Mouse (Mus musculus) heart, embryonic 14.5 days (tissue): ENCODE data around the gene Cd200r2. TPM values are rescaled to one million over a fixed set of nuclear protein-coding genes. Genes with fewer than 3 reads are reported as not detected.

ENCODE experiments used
- ATAC-seq: fragments of 200-750 bp; cut with Nextera tagmentation; 2 replicates; pipeline ENCODE4 v1.8.0; 2017; ENCODE audit warnings: low read depth, moderate TSS enrichment; ENCODE audit not compliant: insufficient number of reproducible peaks, insufficient read depth, low FRiP score
- H3K27ac ChIP-seq, 2 experiments: fragments of 200-500 bp in 1 of 2; fragments of 300-500 bp in 1 of 2; sonication (generic) in 1 of 2; replicated peaks in 1 of 2; 2 replicates each; pipeline ENCODE4 v1.5.1; 2012 to 2014; ENCODE audit warnings: low read depth in 2 of 2, low read length in 2 of 2, control low read depth in 1 of 2, mild to moderate bottlenecking in 1 of 2, mixed read lengths in 1 of 2; ENCODE audit not compliant: control insufficient read depth in 1 of 2, insufficient read depth in 1 of 2
- H3K27me3 ChIP-seq: fragments of 300-500 bp; sonication (generic); 2 replicates; pipeline ENCODE4 v1.6.1; 2014; ENCODE audit warnings: mild to moderate bottlenecking, low read length, control low read depth; ENCODE audit not compliant: control insufficient read depth, insufficient read depth
- H3K36me3 ChIP-seq: fragments of 300-500 bp; sonication (generic); 2 replicates; pipeline ENCODE4 v1.6.1; 2014; ENCODE audit warnings: mild to moderate bottlenecking, control low read depth, low read length, mixed read lengths; ENCODE audit not compliant: control insufficient read depth, insufficient read depth
- H3K4me1 ChIP-seq, 2 experiments: fragments of 200-500 bp in 1 of 2; fragments of 300-500 bp in 1 of 2; sonication (generic) in 1 of 2; 2 replicates each; pipeline ENCODE4 v1.6.1; 2012 to 2014; ENCODE audit warnings: low read length in 2 of 2, control low read depth in 1 of 2, mixed read lengths in 1 of 2; ENCODE audit not compliant: control insufficient read depth in 2 of 2, insufficient read depth in 2 of 2
- H3K4me2 ChIP-seq: fragments of 300-500 bp; sonication (generic); 2 replicates; pipeline ENCODE4 v1.6.1; 2014; ENCODE audit warnings: mild to moderate bottlenecking, low read length
- H3K4me3 ChIP-seq, 2 experiments: fragments of 200-500 bp in 1 of 2; fragments of 300-500 bp in 1 of 2; sonication (generic) in 1 of 2; 2 replicates each; pipeline ENCODE4 v1.5.1; 2012 to 2014; ENCODE audit warnings: low read length in 2 of 2, mild to moderate bottlenecking in 2 of 2, control low read depth in 1 of 2, low read depth in 1 of 2, moderate library complexity in 1 of 2; ENCODE audit not compliant: control insufficient read depth in 1 of 2, insufficient read depth in 1 of 2
- H3K9ac ChIP-seq: fragments of 300-500 bp; sonication (generic); 2 replicates; pipeline ENCODE4 v1.6.1; 2014; ENCODE audit warnings: mild to moderate bottlenecking, low read length
- H3K9me3 ChIP-seq: fragments of 300-500 bp; sonication (generic); 2 replicates; pipeline ENCODE4 v1.6.1; 2016; ENCODE audit warnings: low read length, control low read depth; ENCODE audit not compliant: control insufficient read depth
- WGBS: fragments of 180-500 bp; shearing (Covaris S2); extraction: QIAGEN DNeasy Blood & Tissue Kit; methylation state at CpG from one replicate; pipeline ENCODE4 v1.1.7; 2014; 5-methylcytosine and 5-hydroxymethylcytosine counted together
- polyA plus RNA-seq: library from polyadenylated mRNA; unstranded; fragments of >200 nt; fragmentation: Nextera tagmentation; extraction: Ambion mirVana; gene quantifications from 2 replicates; pipeline ENCODE4 v1.2.1, GENCODE M21; 2014

Cd200r2 gene
- polyA plus RNA-seq, 1 experiment from 2014 or later, result 0.34 TPM

DNA sequence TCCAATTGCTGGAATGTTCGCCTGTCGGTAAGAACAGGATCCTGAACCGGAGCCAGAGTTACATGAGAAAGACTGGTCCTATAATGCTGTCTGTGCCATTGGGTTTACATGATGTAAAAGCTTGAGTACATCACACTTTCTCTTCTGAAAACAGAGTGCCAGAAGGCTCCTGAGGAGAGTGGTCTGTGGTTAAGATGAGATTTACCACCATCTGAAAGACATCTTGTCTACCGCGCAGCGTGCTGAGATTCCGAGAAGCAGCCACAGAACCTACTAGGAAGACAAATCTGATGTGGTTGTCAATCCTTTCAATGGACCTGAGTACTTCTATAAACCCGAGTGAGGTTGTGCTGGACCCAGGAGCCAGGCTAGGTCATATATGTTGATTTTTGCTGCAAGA lies 98.5 kb downstream of the Cd200r2 start:
- peak overlapping the region; percentile 58 to 66 for H3K27ac ChIP-seq

More for the DNA sequence above, 98.5 kb downstream of the Cd200r2 start:
- H3K9ac ChIP-seq, result no peak overlapping the region
- H3K4me1 ChIP-seq, result 0 out of 4 replicates have a peak, but pooled peaks cover 0 to 2% of the 10 kb centered on the region in 2 experiments
- H3K4me3 ChIP-seq, result no peak overlapping the region
- no peaks in the 10 kb centered on the region for H3K9me3 ChIP-seq
- no peak for ATAC-seq
- WGBS, result 74% methylated on average over 8 of the region's 8 CpGs
- H3K36me3 ChIP-seq, result no peaks in the 10 kb centered on the region
- H3K4me2 ChIP-seq, result peak overlapping the region; percentile 4; the same call in 1 of the 2 replicates
- H3K27me3 ChIP-seq, result no peaks in the 10 kb centered on the region

Other genes starting within 250 kb of the Cd200r2 start
- gene Nepro, start 142.8 kb upstream of the Cd200r2 start, polyA plus RNA-seq, result 5.3 and 6.0 TPM in 2 replicates
- gene Gtpbp8, start 120.7 kb upstream of the Cd200r2 start, polyA plus RNA-seq, result 21.1 and 23.7 TPM in 2 replicates
- 1.9 and 2.0 TPM in 2 replicates for gene Cd200r1, start 101.4 kb upstream of the Cd200r2 start, polyA plus RNA-seq
- gene Cd200r4, start 55.4 kb upstream of the Cd200r2 start, polyA plus RNA-seq, result 0.12 and 0.15 TPM in 2 replicates
- 0.30 and 0.42 TPM in 2 replicates for gene Cd200r3, start 76.6 kb downstream of the Cd200r2 start, polyA plus RNA-seq
- 88.5 and 96.2 TPM in 2 replicates for gene Ccdc80, start 226.3 kb downstream of the Cd200r2 start, polyA plus RNA-seq